Mouse (Mus musculus) olfactory bulb, adult 2 months (tissue): ENCODE measurements at regions not wholly inside any gene's neighbourhood (a gene's known extent, or its start where the extent isn't known, plus 50 kb on each side); places are given as distances from the start of the nearest gene placed in this dataset.

Source experiments
- H3K27ac ChIP-seq: fragments of 200-500 bp; 2 replicates; pipeline ENCODE4 v1.5.1; 2012; ENCODE audit warnings: low read depth, low read length; ENCODE audit not compliant: insufficient read depth
- H3K4me1 ChIP-seq: fragments of 200-500 bp; 2 replicates; pipeline ENCODE4 v1.6.1; 2012; ENCODE audit warnings: low read length; ENCODE audit not compliant: control insufficient read depth, insufficient read depth
- H3K4me3 ChIP-seq: fragments of 200-500 bp; 2 replicates; pipeline ENCODE4 v1.5.1; 2012; ENCODE audit warnings: mild to moderate bottlenecking, low read depth, low read length, moderate library complexity; ENCODE audit not compliant: insufficient read depth
- CTCF ChIP-seq: fragments of 200-500 bp; IDR thresholded peaks from 2 replicates; pipeline ENCODE4 v1.5.1; 2012; ENCODE audit warnings: low read depth, mild to moderate bottlenecking, low read length, moderate library complexity; ENCODE audit not compliant: insufficient read depth
- POLR2A ChIP-seq: fragments of 200-500 bp; IDR thresholded peaks from 2 replicates; pipeline ENCODE4 v1.6.1; 2012; ENCODE audit warnings: mild to moderate bottlenecking, low read depth, low read length, moderate library complexity; ENCODE audit not compliant: insufficient read depth
- WGBS: fragments of 180-500 bp; shearing (Covaris S2); methylation state at CpG from one replicate; pipeline ENCODE4 v1.1.7; 2018; 5-methylcytosine and 5-hydroxymethylcytosine counted together

DNA sequence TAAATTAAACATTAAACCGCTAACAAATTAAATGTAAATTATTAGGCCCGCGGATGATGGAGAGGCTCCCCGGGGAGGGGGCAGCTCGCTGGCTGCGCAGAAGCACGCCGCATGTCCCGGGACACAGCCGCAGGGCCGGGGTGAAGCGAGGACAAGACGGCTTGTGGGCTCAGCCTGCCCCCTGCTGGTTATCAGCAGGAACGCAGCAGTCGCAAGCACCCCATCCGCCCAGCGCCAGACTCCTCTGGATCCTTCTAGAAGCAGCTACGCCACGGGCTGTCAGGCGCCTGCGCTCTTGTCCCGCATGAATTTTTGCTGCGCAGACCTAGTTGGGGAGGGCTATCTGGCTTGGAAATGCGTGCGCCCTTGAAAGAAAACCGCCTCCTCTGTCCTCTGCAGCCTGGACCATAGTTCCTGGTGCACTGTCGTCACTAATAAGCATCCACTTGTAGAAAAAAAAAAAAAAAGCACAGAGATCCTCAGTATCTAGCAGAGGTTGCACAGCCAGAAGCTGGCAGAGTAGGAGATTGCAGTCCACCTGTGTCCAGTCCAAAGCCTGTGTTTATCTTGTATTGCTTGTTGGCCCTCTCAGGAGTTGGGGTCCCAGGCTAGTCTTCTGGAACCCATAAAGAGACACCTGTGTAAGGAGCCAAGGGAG, 73.4 kb upstream of the Ppp2r5c start:
- peak overlapping the region; percentile 16; the same call in 1 of the 2 replicates for H3K4me3 ChIP-seq
- peaks cover 4% of the 10 kb centered on the region for H3K4me1 ChIP-seq
- 1% methylated on average over 27 of the region's 27 CpGs for WGBS
- TF ChIP-seq POLR2A = no peak
- TF ChIP-seq CTCF = peak; percentile 98
- H3K27ac ChIP-seq = no peak overlapping the region

DNA sequence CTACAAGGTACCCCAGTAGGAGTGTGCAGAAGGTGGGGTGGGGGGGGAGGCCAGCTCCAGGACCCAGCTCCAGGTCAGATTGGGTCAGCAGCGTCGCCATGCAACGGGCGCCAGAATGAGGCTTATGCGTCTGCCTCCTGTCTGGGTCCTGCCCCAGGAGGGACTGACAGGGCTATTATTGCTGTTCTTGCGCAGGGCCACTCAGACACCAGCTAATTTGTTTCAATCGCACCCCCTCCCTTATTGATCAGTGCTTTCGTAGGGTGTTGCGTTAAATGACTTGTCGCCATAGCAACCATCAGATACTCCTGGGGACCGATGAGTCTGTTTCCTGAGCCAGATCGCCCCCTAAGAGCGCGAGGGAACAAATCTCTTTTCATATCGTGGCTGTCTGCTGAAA, 71.8 kb upstream of the Ppp2r5c start:
- Histone ChIP-seq H3K27ac (no peak overlapping the region), H3K4me1 (peaks cover 8% of the 10 kb centered on the region), H3K4me3 (no peak overlapping the region)
- WGBS = 9% methylated on average over 15 of the region's 15 CpGs
- TF ChIP-seq CTCF = no peak
- no peak for TF ChIP-seq POLR2A

DNA sequence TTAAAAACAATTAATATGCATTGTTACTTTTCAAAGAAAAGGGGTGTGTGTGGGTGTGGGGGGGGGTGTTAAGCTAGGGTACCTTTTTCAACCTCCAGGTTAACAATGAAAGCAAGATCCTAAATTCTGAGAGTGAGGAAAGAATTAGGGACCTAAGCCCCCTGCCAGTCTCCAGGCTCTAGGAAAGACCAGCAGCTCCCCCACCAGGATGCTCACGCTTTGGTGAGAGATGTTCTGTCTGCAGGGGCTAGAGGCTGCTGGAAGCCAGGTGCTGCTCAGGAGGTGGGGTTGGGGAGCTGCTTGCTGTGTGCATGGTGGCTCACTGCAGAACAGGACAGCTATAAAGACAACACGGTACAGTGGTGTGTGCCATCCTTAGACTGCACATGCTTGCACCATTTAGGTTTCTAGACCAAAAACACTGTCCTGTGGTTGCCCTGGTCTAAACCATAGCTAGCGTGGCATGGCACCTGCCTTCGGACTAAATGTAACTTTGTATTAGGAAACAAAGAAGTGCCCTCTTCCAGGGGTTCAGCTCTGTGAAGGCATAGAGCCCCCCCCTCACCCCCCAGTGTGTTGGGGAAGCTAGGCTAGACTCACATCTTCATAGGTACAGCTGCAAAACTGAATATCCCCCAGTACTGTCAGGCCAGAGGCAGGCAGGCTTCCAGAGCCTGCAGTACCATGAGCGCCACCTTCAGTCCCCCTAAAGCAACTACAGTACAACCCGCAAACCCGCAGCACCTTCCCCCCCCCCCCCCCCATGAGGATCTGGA, 70.7 kb upstream of the Ppp2r5c start:
- Histone ChIP-seq H3K4me1 (peaks cover 14% of the 10 kb centered on the region), H3K4me3 (no peak overlapping the region), H3K27ac (no peak overlapping the region)
- TF ChIP-seq POLR2A (no peak), CTCF (0 out of 2 replicates have a peak, but pooled peaks have one; percentile 9)
- 30% methylated on average over 7 of the region's 7 CpGs for WGBS

DNA sequence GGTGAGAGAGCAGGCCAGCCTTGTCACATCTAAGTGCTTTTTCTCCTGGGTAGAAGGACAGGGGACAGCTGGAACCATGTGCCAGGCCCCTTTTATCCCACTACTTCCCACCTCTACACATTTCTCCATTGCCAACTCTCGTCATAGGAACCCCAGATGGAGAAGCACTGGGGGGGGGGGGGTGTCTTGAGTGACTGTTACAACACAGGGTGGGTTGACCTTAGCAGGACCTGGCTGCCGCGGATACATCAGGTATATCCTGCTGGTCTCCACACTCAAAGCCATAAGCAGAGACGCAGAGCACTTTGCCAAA, 70.1 kb upstream of the Ppp2r5c start:
- TF ChIP-seq POLR2A = no peak
- TF ChIP-seq CTCF = no peak
- WGBS = 79% methylated on average over 4 of the region's 4 CpGs
- Histone ChIP-seq H3K4me1 (peaks cover 19% of the 10 kb centered on the region), H3K27ac (no peak overlapping the region), H3K4me3 (no peak overlapping the region)

DNA sequence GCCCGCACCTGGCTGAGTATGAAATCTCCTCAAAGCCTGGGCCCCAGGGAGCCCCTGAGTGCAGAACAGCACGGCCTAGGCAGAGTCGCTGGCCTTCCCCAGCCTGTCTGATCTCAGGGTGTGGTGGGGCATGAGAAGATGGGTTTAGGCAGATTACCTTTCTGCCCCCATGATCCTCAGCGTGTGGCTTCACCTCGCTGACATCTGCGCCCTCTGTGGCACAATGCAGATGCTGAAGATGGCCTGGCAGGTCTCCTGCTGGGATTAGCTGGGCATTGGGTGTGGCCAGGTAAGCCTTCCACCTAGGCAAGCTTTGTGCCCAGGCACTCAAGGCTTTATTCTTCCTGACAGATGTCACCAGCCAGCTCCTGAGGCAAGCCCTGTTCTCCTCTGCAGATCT, 69.6 kb upstream of the Ppp2r5c start:
- TF ChIP-seq POLR2A = no peak
- peaks cover 19% of the 10 kb centered on the region for H3K4me1 ChIP-seq
- 63% methylated on average over 6 of the region's 6 CpGs for whole genome bisulfite sequencing
- no peak overlapping the region for H3K27ac ChIP-seq
- no peak overlapping the region for H3K4me3 ChIP-seq

DNA sequence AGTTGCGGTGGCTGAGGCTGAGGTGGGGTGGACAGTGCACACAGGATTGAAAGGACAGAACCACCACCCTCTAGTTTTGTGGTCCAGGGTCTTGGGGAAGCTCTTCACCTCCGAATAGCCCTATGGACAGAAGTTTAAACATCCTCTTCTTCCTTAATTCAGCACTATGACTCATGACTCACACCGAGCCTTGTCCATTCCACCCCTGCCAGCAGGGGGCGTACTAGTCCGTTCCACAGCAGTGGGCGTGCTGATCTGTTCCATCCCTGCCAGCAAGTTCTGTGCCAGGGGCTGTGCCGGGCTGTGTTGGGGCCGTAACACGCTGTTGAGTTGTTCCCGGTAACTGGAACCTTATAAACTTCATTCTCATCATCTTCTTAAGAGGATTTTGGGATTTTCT, 69.2 kb upstream of the Ppp2r5c start:
- TF ChIP-seq CTCF (peak; percentile 62; the same call in 1 of the 2 replicates), POLR2A (no peak)
- Histone ChIP-seq H3K4me1 (peaks cover 19% of the 10 kb centered on the region), H3K27ac (no peak overlapping the region), H3K4me3 (no peak overlapping the region)
- 51% methylated on average over 10 of the region's 10 CpGs for WGBS

DNA sequence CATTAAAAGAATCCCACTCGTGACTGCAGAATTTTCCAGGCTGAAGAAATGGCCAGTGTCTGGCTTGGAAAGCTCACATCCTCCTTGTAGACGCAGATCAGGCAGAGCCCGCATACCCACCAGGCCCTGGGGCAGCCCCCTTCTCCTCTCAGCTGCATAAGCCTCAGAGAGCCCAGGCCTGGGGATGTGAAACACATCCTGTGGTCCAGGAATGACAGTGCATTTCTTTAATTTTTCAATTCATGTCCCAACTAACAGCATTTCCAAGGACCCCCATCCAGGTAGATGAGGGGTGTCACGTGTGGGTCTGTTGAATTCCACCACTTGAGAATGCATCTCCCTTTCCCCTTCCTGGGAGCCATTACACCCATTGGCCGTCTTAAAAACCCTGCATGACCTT, 68.6 kb upstream of the Ppp2r5c start:
- Histone ChIP-seq H3K4me1 (peaks cover 19% of the 10 kb centered on the region), H3K27ac (no peak overlapping the region), H3K4me3 (no peak overlapping the region)
- 73% methylated on average over 5 of the region's 5 CpGs for WGBS
- TF ChIP-seq CTCF = no peak
- TF ChIP-seq POLR2A = no peak

DNA sequence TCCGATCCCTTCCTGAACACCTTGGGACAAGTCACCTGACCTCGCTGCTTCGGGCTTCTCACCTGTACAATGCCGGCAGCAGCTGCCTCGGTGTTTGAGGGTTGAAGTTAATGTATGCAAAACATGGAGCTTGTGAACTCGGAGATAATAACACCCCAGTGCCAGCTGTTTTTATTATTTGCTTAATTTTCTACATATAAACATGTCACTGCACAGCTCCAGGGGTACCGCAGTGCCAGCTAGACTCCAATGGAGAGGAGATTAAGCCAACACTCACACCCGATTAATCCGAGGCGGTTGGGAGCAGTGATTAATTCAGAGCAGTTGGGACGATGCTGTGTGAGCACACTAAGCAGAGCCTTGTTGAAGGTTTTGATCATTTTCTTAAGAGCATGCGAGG, 67.2 kb upstream of the Ppp2r5c start:
- no peak for TF ChIP-seq CTCF
- TF ChIP-seq POLR2A = no peak
- H3K4me1 ChIP-seq = peaks cover 19% of the 10 kb centered on the region
- H3K27ac ChIP-seq = no peak overlapping the region
- WGBS = 39% methylated on average over 12 of the region's 12 CpGs
- no peak overlapping the region for H3K4me3 ChIP-seq

DNA sequence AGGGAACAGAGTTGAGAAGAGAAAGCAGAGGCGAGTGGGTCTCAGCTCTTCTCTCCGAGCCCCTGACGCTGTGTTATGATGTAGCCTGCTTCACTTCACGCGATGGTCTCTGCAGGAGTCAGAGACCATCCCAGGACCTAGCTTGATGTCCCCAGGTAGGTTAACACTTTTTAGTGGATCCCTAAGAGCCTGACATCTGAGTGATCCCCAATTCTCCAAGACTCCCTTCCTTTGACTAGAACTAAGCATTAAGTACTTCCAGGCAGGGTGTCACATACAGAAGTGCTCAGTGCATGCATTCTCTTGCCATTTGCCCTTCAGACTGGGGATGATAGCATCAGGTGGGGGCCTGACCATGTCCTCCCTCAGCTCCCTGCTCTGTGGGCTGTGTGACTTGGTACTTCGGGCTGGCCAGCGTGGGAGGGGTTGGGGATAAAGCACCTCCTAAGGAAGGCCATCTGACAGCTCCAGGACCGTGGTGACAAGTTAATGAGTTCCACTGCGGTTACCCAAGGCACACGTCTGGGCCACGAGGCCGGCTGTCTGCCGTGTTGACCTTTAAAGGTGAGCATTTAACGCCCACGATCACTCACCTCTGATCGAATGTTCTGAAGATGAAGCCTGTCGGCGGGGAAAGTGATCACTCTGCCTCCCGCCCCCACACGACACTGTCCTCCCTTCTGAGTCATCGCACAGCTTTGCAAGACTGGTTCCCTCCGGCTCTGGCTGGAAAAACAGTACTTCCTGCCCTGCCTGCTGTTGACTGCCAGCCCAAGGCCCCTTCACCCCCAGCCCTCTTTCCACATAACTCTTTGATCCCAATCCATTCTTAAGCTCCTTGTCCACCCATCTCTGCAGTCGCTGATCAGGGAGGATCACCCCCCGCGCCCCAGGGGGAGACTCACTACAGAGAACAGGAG, 65.8 kb upstream of the Ppp2r5c start:
- Histone ChIP-seq H3K27ac (no peak overlapping the region), H3K4me3 (no peak overlapping the region), H3K4me1 (peaks cover 17% of the 10 kb centered on the region)
- WGBS = 62% methylated on average over 25 of the region's 25 CpGs
- no peak for TF ChIP-seq POLR2A
- TF ChIP-seq CTCF = no peak
